Mouse (Mus musculus): ENCODE measurements around the gene Mxra7.
"Not testable (repeated sequence)": the region's sequence is repeated elsewhere in the genome, so short reads cannot be mapped to it uniquely, and the experiment has no call there.

Gene Mxra7

GRCm38 (mm10) chr11:116846593-116847181 is 18.8 kb upstream of the Mxra7 start:
- DNase-seq: no peak

- peak; percentile 98 for DNase-seq
These were observed 15.7 kb upstream of the Mxra7 start, which contains the start of the genes Mettl23 and Jmjd6 for GRCm38 (mm10) chr11:116843261-116844233. TSS of gene Mettl23 (plus strand) at chr11:116843278. TSS of gene Jmjd6 (minus strand) at chr11:116843449.

- DNase-seq: peak; percentile 79
These were observed 14.8 kb upstream of the Mxra7 start for GRCm38 (mm10) chr11:116842531-116843260.

GRCm38 (mm10) chr11:116840748-116841147 is 12.9 kb upstream of the Mxra7 start:
- DNase-seq: no peak

- DNase-seq: no peak
These were observed 11.8 kb upstream of the Mxra7 start for GRCm38 (mm10) chr11:116839601-116840000.

GRCm38 (mm10) chr11:116838936-116839335 is 11.1 kb upstream of the Mxra7 start:
- DNase-seq: no peak

- no peak for DNase-seq
These were observed 9.6 kb upstream of the Mxra7 start for GRCm38 (mm10) chr11:116837441-116837840.

- no peak for DNase-seq
These were observed 8.4 kb upstream of the Mxra7 start for GRCm38 (mm10) chr11:116836283-116836682.

- DNase-seq: no peak
These were observed 7.1 kb upstream of the Mxra7 start for GRCm38 (mm10) chr11:116834954-116835353.

- no peak for DNase-seq
These were observed 4.4 kb upstream of the Mxra7 start for GRCm38 (mm10) chr11:116832172-116832685.

- no peak for DNase-seq
These were observed 1.0 kb downstream of the Mxra7 start for GRCm38 (mm10) chr11:116826550-116827504.

- DNase-seq: no peak
These were observed 2.6 kb downstream of the Mxra7 start for GRCm38 (mm10) chr11:116825230-116825629.

GRCm38 (mm10) chr11:116823885-116824284 is 4.0 kb downstream of the Mxra7 start:
- DNase-seq: not testable (repeated sequence)

- no peak for DNase-seq
These were observed 4.6 kb downstream of the Mxra7 start for GRCm38 (mm10) chr11:116823255-116823654.

GRCm38 (mm10) chr11:116822626-116823025 is 5.2 kb downstream of the Mxra7 start:
- DNase-seq: no peak

GRCm38 (mm10) chr11:116822215-116822614 is 5.6 kb downstream of the Mxra7 start:
- no peak for DNase-seq

- DNase-seq: no peak
These were observed 6.5 kb downstream of the Mxra7 start for GRCm38 (mm10) chr11:116821057-116821940.

GRCm38 (mm10) chr11:116819932-116820593 is 7.8 kb downstream of the Mxra7 start:
- no peak for DNase-seq

- no peak for DNase-seq
These were observed 9.1 kb downstream of the Mxra7 start for GRCm38 (mm10) chr11:116818722-116819121.

- no peak for DNase-seq
These were observed 10.3 kb downstream of the Mxra7 start for GRCm38 (mm10) chr11:116817567-116817966.
